Mouse (Mus musculus): Measurements from ENCODE around the gene 4933430I17Rik. TPM values are rescaled to one million over a fixed set of nuclear protein-coding genes. Genes with fewer than 3 reads are reported as not detected.

Gene 4933430I17Rik
- polyA plus RNA-seq, 1 experiment from 2014 or later, result 0.23 TPM

Other genes with a start within 250 kb of the 4933430I17Rik start
- 15.5 and 15.7 TPM in 2 replicates for gene Fkbp15, start 164.8 kb upstream of the 4933430I17Rik start, polyA plus RNA-seq (2015; fragmentation: Nextera tagmentation; extraction: Ambion mirVana)
- gene Slc31a1, start 164.6 kb upstream of the 4933430I17Rik start, polyA plus RNA-seq (2015; fragmentation: Nextera tagmentation; extraction: Ambion mirVana), result 39.0 and 48.8 TPM in 2 replicates
- 77.7 and 97.1 TPM in 2 replicates for gene Cdc26, start 116.7 kb upstream of the 4933430I17Rik start, polyA plus RNA-seq (2015; fragmentation: Nextera tagmentation; extraction: Ambion mirVana)
- gene Prpf4, start 116.6 kb upstream of the 4933430I17Rik start, polyA plus RNA-seq (2015; fragmentation: Nextera tagmentation; extraction: Ambion mirVana), result 13.1 and 15.2 TPM in 2 replicates
- not detected in 2 replicates for gene Rnf183, start 90.1 kb upstream of the 4933430I17Rik start, polyA plus RNA-seq (2015; fragmentation: Nextera tagmentation; extraction: Ambion mirVana)
- 1.6 and 2.1 TPM in 2 replicates for gene Wdr31, start 54.5 kb upstream of the 4933430I17Rik start, polyA plus RNA-seq (2015; fragmentation: Nextera tagmentation; extraction: Ambion mirVana)
- gene Bspry, start 45.3 kb upstream of the 4933430I17Rik start, polyA plus RNA-seq (2015; fragmentation: Nextera tagmentation; extraction: Ambion mirVana), result 0.20 and 0.34 TPM in 2 replicates
- gene Hdhd3, start 21.9 kb upstream of the 4933430I17Rik start, polyA plus RNA-seq (2015; fragmentation: Nextera tagmentation; extraction: Ambion mirVana), result 6.3 and 7.1 TPM in 2 replicates
- 616 and 657 TPM in 2 replicates for gene Alad, start 5.5 kb upstream of the 4933430I17Rik start, polyA plus RNA-seq (2015; fragmentation: Nextera tagmentation; extraction: Ambion mirVana)
- 77.3 and 81.0 TPM in 2 replicates for gene Pole3, start 301 bp upstream of the 4933430I17Rik start, polyA plus RNA-seq (2015; fragmentation: Nextera tagmentation; extraction: Ambion mirVana)
- gene Rgs3, start 34.5 kb downstream of the 4933430I17Rik start, polyA plus RNA-seq (2015; fragmentation: Nextera tagmentation; extraction: Ambion mirVana), result 5.7 and 5.9 TPM in 2 replicates

All from liver, embryonic 13.5 days (tissue).